Mouse (Mus musculus): ENCODE data around the gene Lipo1. TPM values are rescaled to one million over a fixed set of nuclear protein-coding genes. Genes with fewer than 3 reads are reported as not detected.

Lipo1 gene
- not detected in 2 replicates for polyA plus RNA-seq (2012; rRNA removed)

DNA sequence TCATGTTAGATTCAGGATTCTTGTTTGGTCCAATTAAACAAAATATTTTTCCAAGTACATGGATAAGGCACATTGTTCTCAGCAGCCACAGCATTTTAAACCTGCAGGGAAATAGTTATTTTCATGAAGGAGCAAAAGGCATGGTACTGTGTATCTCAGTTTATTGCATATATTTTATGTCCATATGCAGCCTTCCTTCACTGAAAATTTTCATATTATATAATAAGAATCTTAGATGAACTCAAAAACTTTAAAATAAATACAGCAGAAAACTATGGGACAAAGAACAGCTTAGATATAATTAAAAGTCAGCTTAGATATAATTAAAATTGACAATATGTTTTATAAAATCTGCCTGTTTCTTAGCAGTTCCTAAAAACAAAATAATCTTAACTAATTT lies at the start of gene Lipo1:
Lipo1 (minus strand) TSS at position 101 of the 400 bp plus-strand sequence.

DNA sequence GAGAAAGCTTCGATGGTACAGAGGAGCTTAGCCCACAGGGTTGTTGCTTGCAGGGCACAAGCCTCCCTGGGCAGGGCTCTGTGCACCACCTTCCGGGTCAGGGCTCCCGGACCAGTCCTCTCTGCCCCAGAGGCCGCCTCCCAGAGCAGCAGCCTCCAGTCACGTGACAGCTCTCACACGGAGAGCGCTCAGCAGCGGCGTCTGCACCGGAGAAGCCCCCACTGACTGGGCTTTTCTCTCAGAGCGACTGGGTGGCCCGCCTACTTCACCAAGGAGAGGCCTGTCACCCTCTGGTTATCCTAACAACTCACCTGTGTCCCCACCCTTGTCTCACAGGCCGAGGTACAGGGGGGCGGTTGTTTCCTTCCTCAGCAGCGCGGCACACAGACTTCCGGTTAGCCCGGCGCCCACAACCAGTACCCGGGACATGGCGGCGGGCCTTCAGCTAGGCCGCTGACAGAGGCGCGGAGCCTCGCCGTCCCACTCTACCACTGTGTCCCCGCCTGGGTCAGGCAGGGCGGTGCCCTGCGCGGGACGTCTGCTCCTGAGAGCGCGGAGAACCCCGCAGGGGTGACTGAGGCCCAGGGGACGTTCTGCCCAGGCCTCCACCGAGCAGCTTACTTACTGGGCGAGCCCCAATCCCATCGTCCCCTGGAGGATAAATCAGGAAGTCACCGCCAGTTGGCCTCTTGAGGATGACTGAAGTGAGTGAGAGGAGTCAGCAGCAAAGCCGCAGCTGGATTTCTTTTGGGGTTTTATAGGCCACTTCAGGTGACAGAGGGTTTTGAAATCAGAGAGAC lies 25.8 kb downstream of the Lipo1 start, which contains the start of gene Lipo3:
Lipo3 (minus strand) TSS at position 665 of the 800 bp plus-strand sequence.

DNA sequence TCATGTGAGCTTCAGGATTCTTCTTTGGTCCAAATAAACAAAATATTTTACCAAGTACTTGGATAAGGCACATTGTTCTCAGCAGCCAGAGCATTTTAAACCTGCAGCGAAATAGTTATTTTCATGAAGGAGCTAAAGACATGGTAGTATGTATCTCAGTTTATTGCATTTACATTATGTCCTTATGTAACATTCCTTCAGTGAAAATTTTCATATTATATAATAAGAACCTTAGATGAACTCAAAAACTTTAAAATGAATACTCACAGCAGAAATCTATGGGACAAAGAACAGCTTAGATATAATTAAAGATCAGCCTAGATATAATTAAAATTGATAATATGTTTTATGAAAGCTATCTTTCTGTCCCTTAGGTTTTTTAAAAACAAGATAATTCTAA lies 36.0 kb downstream of the Lipo1 start, which contains the start of gene Lipo2:
Lipo2 (minus strand) TSS at position 101 of the 400 bp plus-strand sequence.

Other genes starting within 250 kb of the Lipo1 start
- not detected in 2 replicates for gene Gm8978, start 162.2 kb downstream of the Lipo1 start, polyA plus RNA-seq (2012; rRNA removed)
- gene Lipo2, start 36.1 kb downstream of the Lipo1 start, polyA plus RNA-seq (2012; rRNA removed) = not detected in 2 replicates
- gene Lipo3, start 25.5 kb downstream of the Lipo1 start, polyA plus RNA-seq (2012; rRNA removed) = 4.5 and 5.1 TPM in 2 replicates
- gene Lipf, start 173.7 kb upstream of the Lipo1 start, polyA plus RNA-seq (2012; rRNA removed) = not detected in 2 replicates
- gene Lipk, start 220.8 kb upstream of the Lipo1 start, polyA plus RNA-seq (2012; rRNA removed) = 0.09 TPM in 1 of 2 replicates, not detected in the other

Measured in colon, adult 2 months (tissue).